Mouse (Mus musculus): ENCODE data around the gene Klhl10. TPM values are rescaled to one million over a fixed set of nuclear protein-coding genes. Genes with fewer than 3 reads are reported as not detected.

Klhl10 gene
- total RNA-seq (2021) = under 1 TPM; 0.43 to 0.49 TPM
- long read RNA-seq, experiment 1, partial matches to known transcripts = 0 of 1 reads
- long read RNA-seq, experiment 1, other reads (novel, unspliced or antisense) = 1 of 1 reads
- long read RNA-seq, experiment 2, partial matches to known transcripts = 0 of 3 reads
- long read RNA-seq, experiment 2, other reads (novel, unspliced or antisense) = 3 of 3 reads

DNA sequence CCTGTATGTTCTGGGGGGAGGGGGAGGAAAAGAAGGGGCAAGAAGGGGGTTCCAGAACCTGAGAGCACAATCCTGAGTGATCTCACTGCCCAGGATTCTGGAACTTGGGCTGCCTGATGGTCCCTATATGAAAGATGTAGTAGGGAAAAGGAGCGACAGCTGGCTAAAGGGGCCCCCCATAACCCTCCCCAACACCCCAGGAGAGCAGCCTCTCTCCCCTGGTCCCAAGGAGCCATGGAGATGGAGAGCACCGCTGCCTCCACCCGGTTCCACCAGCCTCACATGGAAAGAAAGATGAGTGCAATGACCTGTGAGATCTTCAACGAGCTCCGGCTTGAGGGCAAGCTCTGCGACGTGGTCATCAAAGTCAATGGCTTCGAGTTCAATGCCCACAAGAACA, at the start of gene Klhl10, which contains the start of gene Nt5c3b:
Gene Klhl10 (plus strand): TSS at position 121 of the 400 bp plus-strand sequence.
Gene Nt5c3b (minus strand): TSS at position 12 of the 400 bp plus-strand sequence.
- no peak for DNase-seq

DNA sequence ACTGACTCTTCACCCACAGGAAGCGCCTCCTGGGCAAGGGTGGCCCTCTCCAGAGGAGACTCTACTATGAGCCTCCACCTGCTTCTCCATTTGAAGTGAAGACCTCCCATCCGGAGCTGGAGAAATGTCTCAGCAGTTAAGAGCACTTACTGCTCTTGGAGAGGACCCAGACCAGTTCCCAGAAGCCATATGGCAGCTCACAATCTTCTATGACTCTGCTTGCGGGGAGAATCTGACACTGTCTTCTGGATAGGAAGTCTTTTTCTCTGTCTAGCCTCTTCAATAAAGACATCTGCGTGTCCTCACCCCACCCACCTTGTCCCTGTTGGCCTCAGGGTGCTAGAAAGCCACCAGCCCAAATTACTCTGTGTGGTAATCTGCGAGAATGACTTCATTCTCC, 48.8 kb upstream of the Klhl10 start:
- no peak for DNase-seq

DNA sequence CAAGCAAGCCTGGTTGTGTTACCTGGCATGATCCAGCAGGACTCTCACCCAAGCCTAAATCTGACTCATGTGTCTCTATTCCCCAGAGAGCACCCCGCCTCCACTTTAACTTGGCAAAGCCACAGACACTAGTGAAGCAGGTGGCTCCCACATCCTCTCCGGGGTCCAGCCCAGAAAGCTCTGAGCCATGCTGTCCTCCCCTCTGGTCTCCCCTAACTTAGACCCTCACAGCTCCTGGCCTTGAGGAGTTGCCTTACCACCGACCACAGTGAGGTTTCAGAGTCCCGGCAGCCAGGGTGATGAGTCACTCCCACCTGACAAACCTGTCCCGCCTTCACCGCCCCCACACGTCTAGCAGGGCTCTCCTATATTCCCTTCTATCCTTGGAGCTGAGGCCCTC, 48.0 kb upstream of the Klhl10 start:
- DNase-seq = no peak

- no peak for DNase-seq
These were observed 47.2 kb upstream of the Klhl10 start for GRCm38 (mm10) chr11:100394353-100395074.

- DNase-seq = peak; percentile 86
These were observed 46.5 kb upstream of the Klhl10 start for GRCm38 (mm10) chr11:100395200-100395599.

- DNase-seq = peak; percentile 54
These were observed 45.7 kb upstream of the Klhl10 start for GRCm38 (mm10) chr11:100395861-100396631.

GRCm38 (mm10) chr11:100396886-100397599, 44.7 kb upstream of the Klhl10 start:
- DNase-seq = peak; percentile 52

DNA sequence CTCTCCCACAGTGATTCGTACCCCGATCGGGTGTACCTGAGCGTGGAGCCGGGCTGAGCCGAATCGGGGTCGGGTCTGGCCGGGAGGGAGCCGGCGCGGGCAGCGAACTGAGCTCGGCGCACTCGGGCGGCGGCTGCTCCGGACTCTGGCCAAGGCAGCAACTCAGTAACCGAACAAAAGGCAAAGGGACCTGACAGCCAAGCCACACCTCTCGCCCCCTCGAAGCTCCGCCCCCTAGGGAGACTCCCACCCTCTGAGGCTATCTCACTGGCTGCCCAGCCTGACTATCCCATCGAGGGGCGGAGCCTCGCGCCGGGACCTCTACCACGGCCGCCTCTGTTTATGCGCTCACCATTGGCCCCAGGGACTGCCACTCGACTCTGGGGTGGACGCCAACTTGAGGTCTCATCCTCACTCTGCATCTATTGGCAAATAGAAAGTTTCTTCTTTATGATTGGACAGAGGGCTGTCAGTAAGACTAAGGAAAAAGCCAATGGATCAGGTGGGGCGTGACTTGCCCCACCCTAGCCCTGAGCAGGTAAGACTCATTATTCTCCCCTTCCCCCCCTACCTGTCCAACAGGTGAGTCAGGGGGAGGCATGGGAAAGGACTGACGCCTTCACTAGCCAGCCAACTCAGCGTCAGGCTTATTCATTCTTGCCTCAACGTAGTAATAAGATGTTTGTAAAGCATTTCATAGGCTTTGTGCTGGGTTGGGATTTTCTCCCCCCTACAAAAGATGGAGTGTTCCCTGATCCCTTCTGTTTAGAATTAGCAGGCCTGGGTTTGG, 43.9 kb upstream of the Klhl10 start, which contains the start of gene Jup:
Gene Jup (minus strand): TSS at position 164 of the 790 bp plus-strand sequence.
- DNase-seq = peak; percentile 100

- DNase-seq = no peak
These were observed 43.2 kb upstream of the Klhl10 start for GRCm38 (mm10) chr11:100398517-100398916.

- no peak for DNase-seq
These were observed 42.4 kb upstream of the Klhl10 start for GRCm38 (mm10) chr11:100399320-100399719.

- DNase-seq = no peak
These were observed 41.8 kb upstream of the Klhl10 start for GRCm38 (mm10) chr11:100399727-100400538.

DNA sequence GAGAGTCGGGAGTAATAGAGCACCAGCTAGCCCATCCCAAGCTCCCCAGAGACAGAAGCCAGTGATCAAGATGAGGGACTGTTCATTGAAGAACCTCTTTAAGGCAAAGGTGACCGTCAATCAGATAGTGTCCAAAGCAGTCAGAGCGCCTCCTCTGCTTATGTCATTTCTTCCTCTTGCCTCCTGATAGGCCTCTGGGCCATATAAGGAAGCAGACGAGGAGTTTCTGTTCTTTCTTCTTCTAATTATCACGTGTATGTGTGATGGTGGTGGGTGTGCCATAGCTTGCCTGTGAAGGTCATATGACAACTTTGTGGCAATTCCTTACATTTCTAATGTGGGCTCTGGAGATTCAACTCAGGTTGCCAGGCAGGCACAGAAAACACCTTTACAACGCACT, 40.9 kb upstream of the Klhl10 start:
- DNase-seq = no peak

DNA sequence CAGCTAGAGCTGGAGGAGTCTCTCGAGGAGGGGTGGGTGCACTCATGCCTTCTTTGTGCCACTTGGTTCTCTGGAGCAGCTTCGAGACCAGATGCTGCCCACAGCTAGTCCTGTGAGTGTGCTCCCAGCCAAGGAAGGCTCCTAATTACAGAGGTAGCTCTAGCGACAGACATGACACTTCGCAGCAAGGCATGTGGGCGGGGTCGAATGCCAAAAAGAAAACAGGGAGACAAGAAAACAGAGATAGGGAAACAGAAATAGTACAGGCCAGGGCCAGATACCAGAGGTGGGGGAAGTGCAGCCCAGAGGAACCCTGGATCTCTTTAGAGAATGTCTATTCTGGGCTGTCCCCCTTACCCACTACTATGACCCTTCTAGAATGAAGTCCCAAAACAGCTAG, 39.5 kb upstream of the Klhl10 start:
- DNase-seq = no peak

- no peak for DNase-seq
These were observed 39.0 kb upstream of the Klhl10 start for GRCm38 (mm10) chr11:100402682-100403081.

DNA sequence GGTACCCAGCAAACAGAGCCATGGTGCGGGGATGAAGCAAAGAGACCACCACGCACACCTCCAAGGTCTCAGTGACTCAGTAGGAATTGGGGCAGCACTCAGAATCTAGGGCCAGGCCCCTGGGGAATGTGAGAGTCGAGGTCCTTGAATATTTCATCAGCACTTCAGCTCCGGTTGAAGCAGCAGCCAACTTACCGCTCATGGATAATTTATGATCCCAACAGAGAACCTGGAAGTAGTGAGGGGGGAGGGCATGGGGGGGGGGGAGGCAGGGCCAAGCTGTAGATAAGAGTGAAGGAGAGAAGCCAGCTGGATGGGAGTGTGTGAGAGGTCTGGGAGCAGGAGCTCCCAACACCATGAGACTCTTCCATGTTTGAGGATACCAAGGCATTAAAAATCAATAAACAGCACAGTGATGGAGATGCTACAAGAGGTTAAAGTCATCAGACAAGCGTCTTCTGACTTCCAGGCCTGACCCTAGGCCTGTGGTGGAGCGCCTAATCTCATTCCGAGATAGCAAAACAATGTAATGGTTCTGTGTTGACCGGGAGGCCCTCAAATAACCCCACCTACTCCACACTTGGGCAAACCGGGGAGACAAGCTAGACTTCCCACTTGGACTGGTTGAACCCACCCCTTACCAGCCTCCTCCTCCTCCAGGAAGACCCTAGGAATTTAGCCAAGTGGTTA, 38.1 kb upstream of the Klhl10 start:
- no peak for DNase-seq

DNA sequence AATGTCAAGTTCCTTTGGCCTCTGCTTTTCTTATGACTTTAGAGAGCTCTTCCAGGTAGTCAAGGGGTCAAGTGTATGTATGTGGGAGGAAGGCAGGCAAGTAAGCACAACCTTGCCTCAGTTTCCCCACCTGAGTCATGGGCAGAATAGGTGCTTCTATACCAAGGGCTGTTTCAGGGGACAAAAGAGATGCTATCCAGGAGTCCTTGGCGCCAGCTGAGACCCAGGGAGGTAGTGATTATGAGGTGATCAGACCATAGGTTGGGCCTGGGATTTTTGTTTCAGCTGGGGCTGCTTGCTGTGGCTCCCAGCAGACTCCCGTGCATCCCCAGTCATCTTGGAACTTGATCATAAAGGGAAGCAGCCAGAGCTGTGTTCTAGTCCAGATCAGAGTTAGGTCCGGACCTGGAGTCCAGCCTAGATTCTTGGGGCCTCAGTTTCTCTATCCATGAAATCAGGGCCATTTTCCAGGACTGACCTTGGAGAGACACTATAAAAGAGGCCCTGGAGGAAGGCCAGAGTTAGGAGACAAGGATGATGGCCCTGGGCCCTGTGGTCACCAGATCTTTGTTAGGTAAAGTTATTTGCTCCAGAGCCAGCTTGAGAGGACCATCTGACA, 37.2 kb upstream of the Klhl10 start:
- DNase-seq = no peak

- DNase-seq = no peak
These were observed 35.4 kb upstream of the Klhl10 start for GRCm38 (mm10) chr11:100406273-100406672.

DNA sequence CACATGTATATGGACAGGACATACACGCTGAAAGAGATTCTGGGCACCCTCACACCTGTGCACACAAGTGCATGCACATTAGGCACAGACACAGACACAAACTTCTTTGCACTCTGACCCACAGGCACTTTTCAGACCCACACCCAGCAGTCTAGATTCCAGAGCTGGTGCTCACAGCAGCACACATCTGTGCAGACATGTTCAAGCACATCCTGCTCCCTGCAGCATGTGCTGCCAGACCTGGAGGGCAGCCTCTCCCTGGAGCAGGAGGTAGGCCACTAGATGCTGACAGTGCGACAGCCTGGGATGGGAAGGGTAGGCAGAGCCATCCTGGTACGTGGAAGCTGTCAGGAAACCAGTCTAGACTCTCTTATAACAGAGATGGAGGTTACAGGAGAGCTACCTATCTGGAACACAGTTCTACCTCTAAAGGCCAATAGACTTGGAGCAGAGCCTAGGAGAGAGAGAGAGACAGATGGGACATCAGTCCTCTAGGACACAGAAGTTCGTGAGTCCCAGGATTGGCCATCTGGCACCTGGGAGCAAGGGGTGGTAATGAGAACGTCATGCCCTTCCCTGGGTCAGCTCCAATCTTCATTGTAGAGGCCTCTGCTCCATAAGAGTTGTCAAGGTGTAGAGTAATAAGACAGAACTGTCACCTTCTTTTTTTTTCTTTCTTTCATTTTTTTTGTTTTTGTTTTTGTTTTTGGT, 34.6 kb upstream of the Klhl10 start:
- DNase-seq = no peak
